Comparison of ENCODE assay signal across 25 mouse cellular contexts in genomic region chr1:159122201-159122600, GRCm38 (mm10).
"Had no signal": no experiment of that assay in that cellular context is flagged by ENCODE, and none has a peak within 500 bp of the region (broad histone marks: within the 10 kb centered on the region; RNA-seq: fewer than 3 reads in every experiment).

No protein-coding gene starts in this region.

- ATAC-seq: hindbrain, postnatal 0 days; intestine, embryonic 16.5 days; liver, embryonic 12.5 days had no signal

- DNase-seq: gastrocnemius, postnatal 10 days; gastrocnemius, postnatal 25 days; heart, adult 18-20 months; heart, postnatal 14 days; heart, postnatal 36 days; kidney, adult 11 months; kidney, adult 2 months; kidney, adult 9 months; kidney, postnatal 14 days; kidney, postnatal 36 days; layer of hippocampus, adult 9-11 months; layer of hippocampus, postnatal 36 days; left cerebral cortex, postnatal 4 days had no signal

- H3K27ac ChIP-seq: heart, embryonic 10.5 days; hindbrain, embryonic 13.5 days; hindbrain, embryonic 15.5 days; hindbrain, postnatal 0 days; kidney, embryonic 15.5 days; kidney, postnatal 0 days; limb, embryonic 13.5 days; limb, embryonic 15.5 days; liver, embryonic 12.5 days; liver, embryonic 14.5 days had no signal

- H3K4me1 ChIP-seq: heart, embryonic 10.5 days; heart, embryonic 12.5 days; hindbrain, embryonic 13.5 days; hindbrain, embryonic 15.5 days; kidney, embryonic 15.5 days; limb, embryonic 13.5 days; limb, embryonic 15.5 days; liver, embryonic 12.5 days had no signal

- H3K4me2 ChIP-seq: heart, embryonic 12.5 days; hindbrain, embryonic 13.5 days; hindbrain, embryonic 15.5 days; kidney, embryonic 15.5 days; limb, embryonic 13.5 days; limb, embryonic 15.5 days; liver, embryonic 12.5 days had no signal

- H3K4me3 ChIP-seq: heart, embryonic 10.5 days; heart, embryonic 12.5 days; hindbrain, embryonic 13.5 days; hindbrain, embryonic 15.5 days; kidney, embryonic 15.5 days; limb, embryonic 13.5 days; limb, embryonic 15.5 days; liver, embryonic 12.5 days had no signal

- H3K9me3 ChIP-seq: heart, embryonic 10.5 days; heart, embryonic 12.5 days; hindbrain, embryonic 13.5 days; hindbrain, embryonic 15.5 days; kidney, embryonic 15.5 days; limb, embryonic 13.5 days; limb, embryonic 15.5 days; liver, embryonic 12.5 days had no signal

- H3K36me3 ChIP-seq: heart, embryonic 10.5 days; heart, embryonic 12.5 days; hindbrain, embryonic 13.5 days; hindbrain, embryonic 15.5 days; kidney, embryonic 15.5 days; limb, embryonic 13.5 days; limb, embryonic 15.5 days; liver, embryonic 12.5 days had no signal

- H3K27me3 ChIP-seq: heart, embryonic 12.5 days; hindbrain, embryonic 13.5 days; hindbrain, embryonic 15.5 days; kidney, embryonic 15.5 days; limb, embryonic 13.5 days; limb, embryonic 15.5 days; liver, embryonic 12.5 days had no signal

- H3K9ac ChIP-seq: heart, embryonic 12.5 days; hindbrain, embryonic 13.5 days; hindbrain, embryonic 15.5 days; kidney, embryonic 15.5 days; limb, embryonic 13.5 days; limb, embryonic 15.5 days; liver, embryonic 12.5 days; liver, embryonic 14.5 days had no signal
